Mouse (Mus musculus): Measurements from ENCODE around the gene Abcb8.

Gene Abcb8

GRCm38 (mm10) chr5:24393392-24393997, at the start of gene Abcb8:
Gene Abcb8 (plus strand): TSS chr5:24393663.
- DNase-seq (ENCODE audit: low spot score in 2 of 2), result peak; percentile 72 to 86

GRCm38 (mm10) chr5:24343977-24344436, 49.5 kb upstream of the Abcb8 start:
- no peak for DNase-seq (ENCODE audit: low spot score in 2 of 2)

- DNase-seq (ENCODE audit: low spot score in 2 of 2), result peak in 1 of 2 experiments; percentile 52
Measured at GRCm38 (mm10) chr5:24344477-24345051, 48.9 kb upstream of the Abcb8 start.

GRCm38 (mm10) chr5:24346313-24346712, 47.1 kb upstream of the Abcb8 start:
- DNase-seq (ENCODE audit: low spot score in 2 of 2), result no peak

- no peak for DNase-seq (ENCODE audit: low spot score in 2 of 2)
Measured at GRCm38 (mm10) chr5:24347186-24347875, 46.1 kb upstream of the Abcb8 start.

- DNase-seq (ENCODE audit: low spot score in 2 of 2), result peak; percentile 73 to 79
Measured at GRCm38 (mm10) chr5:24348128-24348527, 45.3 kb upstream of the Abcb8 start.

- DNase-seq (ENCODE audit: low spot score in 2 of 2), result peak in 1 of 2 experiments; percentile 40
Measured at GRCm38 (mm10) chr5:24348546-24348945, 44.9 kb upstream of the Abcb8 start.

GRCm38 (mm10) chr5:24350073-24350472, 43.4 kb upstream of the Abcb8 start:
- DNase-seq (ENCODE audit: low spot score in 2 of 2), result no peak

GRCm38 (mm10) chr5:24350531-24351250, 42.8 kb upstream of the Abcb8 start:
- no peak for DNase-seq (ENCODE audit: low spot score in 2 of 2)

- peak in 1 of 2 experiments; percentile 34 for DNase-seq (ENCODE audit: low spot score in 2 of 2)
Measured at GRCm38 (mm10) chr5:24351278-24351677, 42.2 kb upstream of the Abcb8 start, which contains the start of gene Kcnh2. Gene Kcnh2 (minus strand): TSS chr5:24351604.

GRCm38 (mm10) chr5:24351701-24352171, 41.7 kb upstream of the Abcb8 start:
- DNase-seq (ENCODE audit: low spot score in 2 of 2), result peak; percentile 85 to 87

- DNase-seq (ENCODE audit: low spot score in 2 of 2), result peak; percentile 72 to 83
Measured at GRCm38 (mm10) chr5:24352251-24352859, 41.1 kb upstream of the Abcb8 start.

- DNase-seq (ENCODE audit: low spot score in 2 of 2), result no peak
Measured at GRCm38 (mm10) chr5:24353327-24353726, 40.1 kb upstream of the Abcb8 start.

- no peak for DNase-seq (ENCODE audit: low spot score in 2 of 2)
Measured at GRCm38 (mm10) chr5:24356764-24357163, 36.7 kb upstream of the Abcb8 start.

- peak; percentile 57 to 82 for DNase-seq (ENCODE audit: low spot score in 2 of 2)
Measured at GRCm38 (mm10) chr5:24357461-24357860, 36.0 kb upstream of the Abcb8 start.

GRCm38 (mm10) chr5:24360792-24361454, 32.5 kb upstream of the Abcb8 start:
- peak; percentile 66 to 82 for DNase-seq (ENCODE audit: low spot score in 2 of 2)

- DNase-seq (ENCODE audit: low spot score in 2 of 2), result no peak
Measured at GRCm38 (mm10) chr5:24363467-24363866, 30.0 kb upstream of the Abcb8 start.

GRCm38 (mm10) chr5:24364061-24364460, 29.4 kb upstream of the Abcb8 start:
- no peak for DNase-seq (ENCODE audit: low spot score in 2 of 2)

- no peak for DNase-seq (ENCODE audit: low spot score in 2 of 2)
Measured at GRCm38 (mm10) chr5:24364508-24364907, 29.0 kb upstream of the Abcb8 start, which contains the start of gene Nos3. Gene Nos3 (plus strand): TSS chr5:24364810.

- DNase-seq (ENCODE audit: low spot score in 2 of 2), result no peak
Measured at GRCm38 (mm10) chr5:24364963-24365362, 28.5 kb upstream of the Abcb8 start.

- no peak for DNase-seq (ENCODE audit: low spot score in 2 of 2)
Measured at GRCm38 (mm10) chr5:24365528-24365927, 27.9 kb upstream of the Abcb8 start.

Measured in urinary bladder, postnatal 4 days (tissue).